In genomic region chr10:80160455-80161371, GRCm38 (mm10) we compare ENCODE assay signal across 8 mouse cellular contexts. TPM values are rescaled to one million over a fixed set of nuclear protein-coding genes. Genes with fewer than 3 reads are reported as not detected.
DNase-seq lines count a peak whose midpoint lies in the region; ATAC-seq and TF ChIP-seq lines count a peak whose summit lies in the region.

No protein-coding gene starts in this region.

- TF ChIP-seq CTCF in lung, embryonic 14.5 days (IDR thresholded peaks at IDR 0.05; ENCODE audit: low read depth) = 0 out of 2 replicates have a peak, but pooled peaks have one; percentile 5

- peak overlapping the region; percentile 51 for H3K9ac ChIP-seq in lung, embryonic 14.5 days

- H3K27me3 ChIP-seq in lung, embryonic 14.5 days (ENCODE audit: insufficient read depth, low read length) = no peaks in the 10 kb centered on the region

- no peak for ATAC-seq in lung, embryonic 14.5 days (ENCODE audit: insufficient read depth)

- peak overlapping the region; percentile 82 for H3K4me2 ChIP-seq in lung, embryonic 14.5 days

- peaks cover 55% of the 10 kb centered on the region for H3K4me1 ChIP-seq in lung, embryonic 14.5 days (ENCODE audit: insufficient read depth)

- WGBS in lung, embryonic 14.5 days = under 1% methylated on average over 33 of the region's 33 CpGs

- H3K27ac ChIP-seq in lung, embryonic 14.5 days (ENCODE audit: low read depth) = peak overlapping the region; percentile 97

- H3K4me3 ChIP-seq in lung, embryonic 14.5 days (ENCODE audit: low read depth, low read length) = peak overlapping the region; percentile 39

- DNase-seq in ovary, adult 18-20 months (ENCODE audit: low spot score) = peak; percentile 84
- no peak for DNase-seq in ovary, postnatal 10 days (ENCODE audit: low spot score)
- peak; percentile 90 for DNase-seq in embryo, embryonic 10 days (ENCODE audit: low spot score)
- peak; percentile 99 for DNase-seq in heart, adult 11 months
- peak; percentile 98 for DNase-seq in kidney, adult 11 months
- peak; percentile 82 for DNase-seq in lung, embryonic 14.5 days
- DNase-seq in ovary, postnatal 36 days (ENCODE audit: low spot score) = peak; percentile 85
- peak; percentile 85 to 91 for DNase-seq in urinary bladder, postnatal 36 days (ENCODE audit: low spot score in 2 of 2)

- no peaks in the 10 kb centered on the region for H3K9me3 ChIP-seq in lung, embryonic 14.5 days (ENCODE audit: low read depth, low read length)

- H3K36me3 ChIP-seq in lung, embryonic 14.5 days (ENCODE audit: insufficient read depth) = peaks cover 28% of the 10 kb centered on the region

RNA-seq across cellular contexts. Expression of gene Cirbp, which starts 5.1 kb away (rescaled TPM):
- polyA plus RNA-seq in lung, embryonic 14.5 days (2014; fragmentation: Nextera tagmentation; extraction: Ambion mirVana) = 71.8 and 71.9 TPM in 2 replicates

RNA-seq across cellular contexts. Expression of gene 1600002K03Rik, which starts 12.0 kb away (rescaled TPM):
- polyA plus RNA-seq in lung, embryonic 14.5 days (2014; fragmentation: Nextera tagmentation; extraction: Ambion mirVana) = 8.3 and 9.7 TPM in 2 replicates

RNA-seq across cellular contexts. Expression of gene Midn, which starts 12.6 kb away (rescaled TPM):
- 32.6 and 34.2 TPM in 2 replicates for polyA plus RNA-seq in lung, embryonic 14.5 days (2014; fragmentation: Nextera tagmentation; extraction: Ambion mirVana)

RNA-seq across cellular contexts. Expression of gene Efna2, which starts 18.6 kb away (rescaled TPM):
- polyA plus RNA-seq in lung, embryonic 14.5 days (2014; fragmentation: Nextera tagmentation; extraction: Ambion mirVana) = 19.6 and 22.7 TPM in 2 replicates

RNA-seq across cellular contexts. Expression of gene Cbarp, which starts 20.1 kb away (rescaled TPM):
- 3.8 and 5.5 TPM in 2 replicates for polyA plus RNA-seq in lung, embryonic 14.5 days (2014; fragmentation: Nextera tagmentation; extraction: Ambion mirVana)
